Mouse (Mus musculus) liver, embryonic 14.5 days (tissue): Measurements from ENCODE around the gene Rita1. TPM values are rescaled to one million over a fixed set of nuclear protein-coding genes. Genes with fewer than 3 reads are reported as not detected.
A peak's percentile ranks its signal among the peaks of the same experiment; 100 is the strongest.

Experiments used
- ATAC-seq: fragments of 200-750 bp; cut with Nextera tagmentation; 2 replicates; pipeline ENCODE4 v1.8.0; 2017; ENCODE audit warnings: moderate number of reproducible peaks, mild to moderate bottlenecking, moderate library complexity; ENCODE audit not compliant: insufficient read depth
- DNase-seq, 3 experiments: peaks; one replicate each; pipeline ENCODE4 v3.0.0-alpha.2; 2012 to 2013; ENCODE audit warnings: low read depth in 3 of 3, low spot score in 3 of 3
- H3K27ac ChIP-seq: fragments of 300-500 bp; sonication (generic); 2 replicates; pipeline ENCODE4 v1.5.1; 2014; ENCODE audit warnings: moderate library complexity, mild to moderate bottlenecking, control low read depth, inconsistent platforms
- H3K27me3 ChIP-seq: fragments of 300-500 bp; sonication (generic); 2 replicates; pipeline ENCODE4 v1.6.1; 2014; ENCODE audit warnings: mild to moderate bottlenecking, low read length, moderate library complexity; ENCODE audit not compliant: control insufficient read depth, insufficient read depth
- H3K36me3 ChIP-seq: fragments of 300-500 bp; sonication (generic); replicated peaks from 2 replicates; pipeline ENCODE4 v1.6.1; 2014; ENCODE audit warnings: low read depth; ENCODE audit not compliant: control insufficient read depth, insufficient read depth
- H3K4me1 ChIP-seq, 2 experiments: fragments of 200-500 bp in 1 of 2; fragments of 300-500 bp in 1 of 2; sonication (generic) in 1 of 2; replicated peaks; 2 replicates each; pipeline ENCODE4 v1.6.1; 2012 to 2014; ENCODE audit warnings: antibody characterized with exemption in 1 of 2, inconsistent platforms in 1 of 2, low read length in 1 of 2; ENCODE audit not compliant: control insufficient read depth in 2 of 2, insufficient read depth in 2 of 2
- H3K4me2 ChIP-seq: fragments of 300-500 bp; sonication (generic); 2 replicates; pipeline ENCODE4 v1.6.1; 2014; ENCODE audit warnings: low read depth, mild to moderate bottlenecking, control low read depth, moderate library complexity
- H3K4me3 ChIP-seq, 2 experiments: fragments of 200-500 bp in 1 of 2; fragments of 300-500 bp in 1 of 2; sonication (generic) in 1 of 2; 2 replicates each; pipeline ENCODE4 v1.5.1; 2012 to 2014; ENCODE audit warnings: low read depth in 2 of 2, low read length in 2 of 2, mild to moderate bottlenecking in 2 of 2, control low read depth in 1 of 2, inconsistent platforms in 1 of 2, moderate library complexity in 1 of 2; ENCODE audit not compliant: insufficient read depth in 1 of 2
- H3K9ac ChIP-seq: fragments of 300-500 bp; sonication (generic); replicated peaks from 2 replicates; pipeline ENCODE4 v1.6.1; 2014; ENCODE audit warnings: mild to moderate bottlenecking, control low read depth, moderate library complexity
- H3K9me3 ChIP-seq: fragments of 300-500 bp; sonication (generic); 2 replicates; pipeline ENCODE4 v1.6.1; 2016; ENCODE audit warnings: low read length, mixed read lengths; ENCODE audit not compliant: control insufficient read depth
- CTCF ChIP-seq: IDR thresholded peaks from 2 replicates; pipeline ENCODE4 v1.5.1; 2016; ENCODE audit warnings: antibody characterized with exemption, low read depth, control low read depth
- EP300 ChIP-seq: IDR thresholded peaks from 2 replicates; pipeline ENCODE4 v1.6.1; 2016; ENCODE audit warnings: antibody characterized with exemption, low read depth
- WGBS: fragments of 180-500 bp; shearing (Covaris S2); extraction: QIAGEN DNeasy Blood & Tissue Kit; methylation state at CpG from one replicate; pipeline ENCODE4 v1.1.7; 2014; ENCODE audit not compliant: insufficient replicate concordance; 5-methylcytosine and 5-hydroxymethylcytosine counted together
- polyA plus RNA-seq, 2 experiments: library from polyadenylated mRNA; depleted of rRNA in 1 of 2; stranded (reverse) in 1 of 2; unstranded in 1 of 2; fragments of >200 nt; fragmentation: Nextera tagmentation in 1 of 2; extraction: Ambion mirVana in 1 of 2; gene quantifications; 2 replicates each; pipeline versions ENCODE4 v1.2.1 to v1.2.3; 2012 to 2014

Rita1 gene
- polyA plus RNA-seq, 2 experiments: 2.1 to 5.2 TPM

DNA sequence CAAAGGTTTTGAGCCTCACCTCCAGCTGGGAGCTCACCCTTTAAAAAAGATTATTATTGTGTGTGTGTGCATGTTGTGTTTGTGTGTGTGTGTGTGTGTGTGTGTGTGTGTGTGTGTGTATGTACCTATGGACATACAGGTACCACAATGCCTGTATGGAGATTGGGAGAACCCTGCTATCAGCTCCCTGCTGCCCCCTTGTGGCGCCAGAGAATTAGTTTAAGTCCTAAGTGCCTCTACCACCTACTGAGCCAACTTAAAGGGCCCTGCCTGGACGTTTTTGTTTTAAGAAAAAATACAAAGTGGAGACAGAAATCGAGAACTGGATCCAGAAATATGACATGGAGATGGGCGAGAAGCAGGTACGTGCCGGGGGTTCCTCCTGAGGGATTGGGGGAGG, 7.5 kb downstream of the Rita1 start:
- DNase-seq: peak; percentile 69 to 81 (median 70)
- under 1% methylated on average over 6 of the region's 6 CpGs for WGBS
- H3K9me3 ChIP-seq: no peaks in the 10 kb centered on the region
- peaks cover 17 to 19% of the 10 kb centered on the region in 2 experiments for H3K4me1 ChIP-seq
- no peaks in the 10 kb centered on the region for H3K27me3 ChIP-seq
- H3K4me3 ChIP-seq: peak overlapping the region in 1 of 2 experiments; percentile 32; a peak in 2 of 4 replicates
- peak overlapping the region; percentile 18; the same call in 1 of the 2 replicates for H3K9ac ChIP-seq
- no peaks in the 10 kb centered on the region for H3K36me3 ChIP-seq
- no peak overlapping the region for H3K27ac ChIP-seq
- TF ChIP-seq EP300 (no peak), CTCF (peak; percentile 92)
- peak overlapping the region; percentile 69 for H3K4me2 ChIP-seq
- peak; percentile 42; the same call in 1 of the 2 replicates for ATAC-seq

DNA sequence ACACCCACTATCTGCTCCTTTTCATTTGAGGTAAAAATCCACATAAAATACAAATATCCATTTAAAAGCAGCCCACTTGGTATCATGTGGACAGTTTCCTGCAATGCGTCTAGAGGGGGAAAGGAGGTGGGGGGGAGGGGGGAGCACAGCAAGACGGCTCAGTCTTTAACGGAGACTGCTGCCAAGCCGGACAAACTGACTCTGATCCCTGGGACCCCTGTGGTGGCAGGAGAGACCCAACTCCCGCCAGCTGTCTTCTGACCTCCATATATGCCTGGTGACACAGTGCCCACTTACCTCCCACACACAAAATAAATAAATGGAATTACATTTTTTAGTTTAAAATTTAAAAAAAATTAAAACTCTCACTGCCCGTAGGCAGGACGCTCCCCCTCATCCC, 8.9 kb downstream of the Rita1 start:
- no peaks in the 10 kb centered on the region for H3K9me3 ChIP-seq
- H3K4me3 ChIP-seq: no peak overlapping the region
- H3K27me3 ChIP-seq: no peaks in the 10 kb centered on the region
- DNase-seq (no peak), ATAC-seq (no peak)
- no peaks in the 10 kb centered on the region for H3K36me3 ChIP-seq
- peaks cover 29 to 32% of the 10 kb centered on the region in 2 experiments for H3K4me1 ChIP-seq
- H3K9ac ChIP-seq: no peak overlapping the region
- 78% methylated on average over 7 of the region's 7 CpGs for WGBS
- H3K27ac ChIP-seq: no peak overlapping the region
- TF ChIP-seq CTCF: no peak
- TF ChIP-seq EP300: no peak
- H3K4me2 ChIP-seq: no peak overlapping the region

DNA sequence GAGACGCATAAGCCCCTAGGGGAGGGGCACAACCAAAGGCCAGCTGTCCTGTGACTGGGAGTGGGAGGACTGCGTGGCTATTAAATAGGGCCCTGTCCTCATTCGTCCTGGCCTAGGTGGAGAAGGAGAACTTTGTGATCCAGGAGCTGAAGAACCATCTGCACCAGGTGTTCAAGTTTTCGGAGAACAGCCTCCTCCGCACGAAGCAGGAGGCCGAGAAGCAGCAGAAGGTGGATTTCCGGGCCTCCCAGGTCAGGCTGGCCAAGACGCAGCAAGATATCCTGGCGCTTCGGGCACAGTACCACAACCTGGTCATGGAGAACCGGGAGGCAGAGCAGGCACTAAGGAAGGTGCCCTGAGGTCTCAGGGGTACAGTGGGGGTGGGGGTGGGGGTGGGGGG, 10.2 kb downstream of the Rita1 start:
- H3K4me2 ChIP-seq: no peak overlapping the region
- H3K36me3 ChIP-seq: no peaks in the 10 kb centered on the region
- no peak overlapping the region for H3K9ac ChIP-seq
- H3K27ac ChIP-seq: no peak overlapping the region
- WGBS: 81% methylated on average over 12 of the region's 12 CpGs
- peaks cover 31 to 37% of the 10 kb centered on the region in 2 experiments for H3K4me1 ChIP-seq
- no peak for ATAC-seq
- no peaks in the 10 kb centered on the region for H3K27me3 ChIP-seq
- H3K9me3 ChIP-seq: no peaks in the 10 kb centered on the region
- DNase-seq: no peak
- H3K4me3 ChIP-seq: no peak overlapping the region
- TF ChIP-seq CTCF (no peak), EP300 (no peak)

DNA sequence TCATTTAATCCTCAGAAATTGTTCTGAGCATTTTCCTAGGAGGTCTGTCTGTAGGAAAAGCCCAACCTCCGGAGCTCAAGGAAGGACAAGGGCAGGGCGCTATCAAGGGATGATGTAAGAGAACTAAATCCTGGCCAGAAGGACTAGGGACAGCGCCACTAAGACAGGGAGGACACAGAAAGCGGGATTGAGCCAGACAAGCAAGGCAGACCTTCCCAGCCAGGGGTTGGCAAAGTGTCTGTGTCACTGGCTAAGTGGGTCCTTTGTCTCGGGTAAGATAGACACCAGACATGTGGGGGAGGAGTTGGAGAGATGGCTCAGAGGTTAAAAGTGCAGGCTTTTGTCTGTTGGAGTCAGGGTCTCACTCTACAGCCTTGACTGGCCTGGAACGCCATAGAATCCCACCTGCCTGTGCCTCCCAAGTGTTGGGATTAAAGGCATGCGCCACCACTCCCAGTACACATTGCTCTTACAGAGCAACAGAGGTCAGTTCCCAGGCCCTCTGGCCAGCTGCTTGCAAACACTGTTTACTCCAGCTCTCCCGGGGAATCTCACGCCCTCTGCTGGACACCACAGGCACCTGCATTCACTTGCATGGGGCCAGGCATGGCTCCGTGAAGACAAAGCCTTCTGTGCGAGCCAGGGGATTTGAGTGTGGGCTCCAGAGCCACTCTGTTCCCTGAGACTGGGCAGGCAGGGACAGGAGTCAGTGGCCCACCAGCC, 11.3 kb downstream of the Rita1 start:
- Histone ChIP-seq H3K27ac (peak overlapping the region; percentile 12), H3K4me2 (peak overlapping the region; percentile 45), H3K4me1 (peaks cover 31 to 37% of the 10 kb centered on the region in 2 experiments), H3K36me3 (no peaks in the 10 kb centered on the region), H3K27me3 (no peaks in the 10 kb centered on the region), H3K9me3 (no peaks in the 10 kb centered on the region), H3K4me3 (no peak overlapping the region), H3K9ac (no peak overlapping the region; the same call in 1 of the 2 replicates)
- ATAC-seq (no peak), DNase-seq (peak in 1 of 3 experiments; percentile 55)
- WGBS: 52% methylated on average over 11 of the region's 11 CpGs
- TF ChIP-seq EP300: no peak
- TF ChIP-seq CTCF: peak; percentile 97

DNA sequence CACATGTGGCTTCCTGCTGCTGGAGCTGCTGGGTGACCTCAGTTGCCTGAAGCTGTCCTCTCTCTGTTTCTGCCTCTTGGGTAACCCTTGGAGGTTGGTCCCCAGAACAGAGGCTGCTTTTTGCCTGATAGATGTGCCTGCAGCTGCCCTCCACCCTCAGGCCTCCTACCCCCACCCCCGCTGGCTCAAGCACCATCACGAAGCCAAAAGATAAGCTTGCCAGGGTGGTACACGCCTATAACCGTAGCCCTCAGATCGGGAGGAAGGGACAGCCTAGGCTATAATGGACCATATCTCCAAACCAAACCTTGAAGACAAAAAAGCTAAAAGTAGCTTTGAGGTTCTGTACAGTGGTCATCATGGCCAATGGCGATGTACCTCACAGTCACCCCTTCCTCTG, 12.8 kb downstream of the Rita1 start:
- Histone ChIP-seq H3K4me2 (peak overlapping the region; percentile 45), H3K4me1 (peaks cover 27 to 32% of the 10 kb centered on the region in 2 experiments), H3K36me3 (no peaks in the 10 kb centered on the region), H3K27me3 (no peaks in the 10 kb centered on the region), H3K9ac (peak overlapping the region; percentile 33), H3K9me3 (no peaks in the 10 kb centered on the region), H3K4me3 (no peak overlapping the region), H3K27ac (peak overlapping the region; percentile 68)
- 8% methylated on average over 6 of the region's 6 CpGs for WGBS
- DNase-seq: peak in 2 of 3 experiments; percentile 57 to 61
- peak; percentile 90 for ATAC-seq
- TF ChIP-seq CTCF (no peak), EP300 (peak; percentile 77)
